Mouse (Mus musculus) right cerebral cortex, postnatal 36 days (tissue): ENCODE data around the gene Ptgr1.
A peak's percentile ranks its signal among the peaks of the same experiment; 100 is the strongest.

Experiments
- DNase-seq, 2 experiments: peaks; one replicate each; pipeline ENCODE4 v3.0.0; 2022; ENCODE audit warnings: low spot score in 2 of 2, mixed read lengths in 1 of 2

Gene Ptgr1

GRCm38 (mm10) chr4:58990609-58991434 is 3.9 kb upstream of the Ptgr1 start:
- no peak for DNase-seq

- DNase-seq, result no peak
Measured at GRCm38 (mm10) chr4:58989303-58989898, 2.5 kb upstream of the Ptgr1 start.

GRCm38 (mm10) chr4:58985157-58985648 is 1.7 kb downstream of the Ptgr1 start:
- DNase-seq, result peak; percentile 38 to 47

GRCm38 (mm10) chr4:58982806-58983205 is 4.1 kb downstream of the Ptgr1 start:
- no peak for DNase-seq

- DNase-seq, result no peak
Measured at GRCm38 (mm10) chr4:58981421-58981820, 5.5 kb downstream of the Ptgr1 start.

- no peak for DNase-seq
Measured at GRCm38 (mm10) chr4:58975711-58976110, 11.2 kb downstream of the Ptgr1 start.

GRCm38 (mm10) chr4:58970678-58971077 is 16.2 kb downstream of the Ptgr1 start:
- no peak for DNase-seq

GRCm38 (mm10) chr4:58965136-58965535 is 21.8 kb downstream of the Ptgr1 start:
- DNase-seq, result no peak

GRCm38 (mm10) chr4:58963271-58963670 is 23.6 kb downstream of the Ptgr1 start:
- DNase-seq, result no peak

GRCm38 (mm10) chr4:58961719-58962118 is 25.2 kb downstream of the Ptgr1 start:
- DNase-seq, result no peak

GRCm38 (mm10) chr4:58952630-58953029 is 34.3 kb downstream of the Ptgr1 start:
- DNase-seq, result no peak

- DNase-seq, result no peak
Measured at GRCm38 (mm10) chr4:58948391-58948790, 38.5 kb downstream of the Ptgr1 start.

GRCm38 (mm10) chr4:58944695-58945094 is 42.2 kb downstream of the Ptgr1 start:
- DNase-seq, result peak; percentile 29 to 52

- DNase-seq, result no peak
Measured at GRCm38 (mm10) chr4:58944206-58944553, 42.7 kb downstream of the Ptgr1 start.

- DNase-seq, result peak; percentile 87 to 90
Measured at GRCm38 (mm10) chr4:58943420-58944205, 43.3 kb downstream of the Ptgr1 start, which contains the start of gene Zkscan16. Gene Zkscan16 (plus strand): TSS chr4:58943628.

GRCm38 (mm10) chr4:58942942-58943341 is 44.0 kb downstream of the Ptgr1 start:
- no peak for DNase-seq

GRCm38 (mm10) chr4:58941638-58942037 is 45.3 kb downstream of the Ptgr1 start:
- no peak for DNase-seq

GRCm38 (mm10) chr4:58935846-58936245 is 51.1 kb downstream of the Ptgr1 start:
- DNase-seq, result no peak

GRCm38 (mm10) chr4:58934746-58935476 is 52.0 kb downstream of the Ptgr1 start:
- DNase-seq, result no peak

- DNase-seq, result no peak
Measured at GRCm38 (mm10) chr4:58934308-58934707, 52.6 kb downstream of the Ptgr1 start.

GRCm38 (mm10) chr4:58932541-58932940 is 54.4 kb downstream of the Ptgr1 start:
- DNase-seq, result no peak

- no peak for DNase-seq
Measured at GRCm38 (mm10) chr4:58927661-58928060, 59.3 kb downstream of the Ptgr1 start.
